Mouse (Mus musculus) testis, adult 2 months (tissue): ENCODE results near the gene Il6ra.

Experiments used
- CTCF ChIP-seq: fragments of 200-500 bp; IDR thresholded peaks from 2 replicates; pipeline ENCODE4 v1.5.1; 2012; ENCODE audit warnings: low read depth, mild to moderate bottlenecking, inconsistent platforms, low read length, moderate library complexity; ENCODE audit not compliant: control insufficient read depth, insufficient read depth, insufficient replicate concordance
- POLR2A ChIP-seq: fragments of 200-500 bp; IDR thresholded peaks from 2 replicates; pipeline ENCODE4 v1.6.1; 2012; ENCODE audit warnings: low read depth, mild to moderate bottlenecking, inconsistent platforms, low read length, moderate library complexity; ENCODE audit not compliant: control insufficient read depth

DNA sequence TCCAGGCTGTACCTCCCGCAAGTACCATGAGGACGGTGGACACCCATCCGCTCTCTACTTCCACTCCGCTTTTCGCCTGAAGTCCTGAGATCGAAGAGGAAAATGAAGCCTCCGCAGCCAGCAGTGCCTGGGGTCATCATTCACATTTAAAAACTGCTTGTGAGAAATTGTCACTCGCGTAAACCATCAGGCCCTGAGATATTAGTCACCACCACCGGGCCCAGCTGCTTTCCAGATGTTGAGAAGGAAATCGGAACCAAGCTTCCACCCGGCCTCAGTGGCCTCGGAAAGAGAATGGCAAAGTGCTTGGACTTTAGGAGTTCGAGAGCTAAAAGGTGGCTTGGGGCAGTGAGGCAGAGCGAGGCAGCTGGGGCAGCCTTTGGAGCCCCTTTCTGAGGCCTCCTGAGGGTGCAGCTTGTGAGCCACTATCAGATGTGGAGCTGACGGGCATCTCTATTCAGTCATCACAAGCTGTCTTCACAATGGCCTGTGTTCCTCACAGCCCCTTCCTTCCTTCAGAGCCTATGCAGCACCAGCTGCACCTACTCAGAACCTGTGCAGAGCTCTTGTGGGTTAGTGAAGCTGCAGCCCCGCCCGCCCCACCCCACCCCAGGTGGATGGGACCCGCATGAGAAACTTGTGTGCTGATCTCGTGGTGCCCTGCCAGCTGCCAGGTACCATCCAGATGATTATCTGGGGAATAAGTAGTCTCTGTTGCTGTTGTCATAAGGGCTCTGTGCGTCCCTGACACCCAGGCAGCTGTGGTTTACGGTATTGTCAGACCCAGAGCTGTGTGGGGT is 42.3 kb downstream of the Il6ra start:
- TF ChIP-seq CTCF (no peak), POLR2A (no peak)
